Mouse (Mus musculus) adrenal gland, postnatal 14 days (tissue): ENCODE results near the gene Copg1. TPM values are rescaled to one million over a fixed set of nuclear protein-coding genes. Genes with fewer than 3 reads are reported as not detected.
"Not testable (repeated sequence)": the region's sequence is repeated elsewhere in the genome, so short reads cannot be mapped to it uniquely, and the experiment has no call there.

Source experiments
- DNase-seq: peaks from one replicate; pipeline ENCODE4 v3.0.0; 2021; ENCODE audit warnings: mixed read lengths
- total RNA-seq: library from RNA; stranded (reverse); gene quantifications from 2 replicates; pipeline ENCODE4 v1.2.3, GENCODE M21; 2021

The Copg1 gene
- total RNA-seq, 1 experiment from 2014 or later = 93.2 TPM

DNA sequence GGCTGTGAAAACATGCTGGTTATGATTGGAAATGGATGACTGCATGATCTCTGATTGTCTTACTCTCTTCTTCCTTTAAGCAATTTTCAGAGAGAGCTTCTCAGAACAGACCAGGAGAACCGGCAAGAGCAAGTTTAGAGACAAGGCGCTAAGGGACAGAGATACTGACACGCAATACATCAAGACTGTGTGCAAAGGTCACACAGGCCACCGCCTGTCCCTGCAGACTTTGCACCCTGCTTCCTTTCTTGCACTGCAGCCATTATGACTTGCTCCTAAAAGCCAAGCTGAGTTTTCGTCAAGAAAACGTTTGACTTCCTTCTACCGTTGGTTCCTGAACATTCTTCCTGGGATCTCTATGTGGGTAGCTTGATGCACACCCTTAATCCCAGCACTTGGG is 12.1 kb upstream of the Copg1 start:
- no peak for DNase-seq

DNA sequence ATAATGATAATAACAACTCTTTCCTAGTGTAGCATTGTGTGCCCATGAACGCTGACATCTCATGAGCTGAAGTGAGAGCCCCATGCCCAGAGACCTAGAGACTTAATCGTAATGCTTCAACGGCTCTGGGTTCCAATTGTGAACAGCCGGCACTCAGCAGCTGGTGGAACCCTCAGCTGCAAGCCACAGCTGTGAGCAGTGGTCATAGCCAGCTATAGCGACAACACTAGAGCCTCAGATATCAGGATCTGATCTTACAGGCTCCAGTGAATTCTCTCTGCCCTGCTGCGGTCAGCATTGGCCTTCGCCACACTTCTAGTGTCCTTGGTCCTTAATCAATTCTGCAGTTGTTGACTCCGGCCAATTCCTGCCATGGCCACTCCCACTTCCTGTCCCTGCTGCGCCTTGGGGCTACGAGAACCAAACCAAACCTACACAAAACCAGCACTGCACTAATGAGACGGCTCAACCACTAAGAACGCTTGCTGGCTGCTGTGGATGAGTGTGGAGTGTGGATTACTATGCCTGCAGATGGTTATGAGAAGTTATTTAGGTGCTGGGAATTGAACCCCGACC is 11.5 kb upstream of the Copg1 start:
- peak; percentile 74 for DNase-seq

DNA sequence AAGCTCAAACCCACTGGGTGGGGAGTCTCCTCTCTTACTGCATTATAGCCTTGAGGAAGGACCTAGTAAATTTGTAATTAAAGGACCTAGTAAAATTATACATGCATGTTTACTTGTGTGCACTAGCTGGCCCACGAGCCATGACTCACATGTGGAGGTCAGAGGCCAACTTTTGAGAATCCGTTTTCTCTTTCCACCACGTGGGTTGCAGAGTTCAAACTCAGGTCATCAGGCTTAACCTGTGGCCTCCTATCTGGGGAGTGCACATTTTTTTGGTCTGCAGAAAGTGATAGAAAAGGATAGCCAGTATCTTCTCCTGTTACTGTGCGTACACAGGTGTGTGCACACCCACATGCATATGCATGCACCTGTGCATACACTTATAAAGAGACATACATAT is 8.6 kb upstream of the Copg1 start:
- no peak for DNase-seq

DNA sequence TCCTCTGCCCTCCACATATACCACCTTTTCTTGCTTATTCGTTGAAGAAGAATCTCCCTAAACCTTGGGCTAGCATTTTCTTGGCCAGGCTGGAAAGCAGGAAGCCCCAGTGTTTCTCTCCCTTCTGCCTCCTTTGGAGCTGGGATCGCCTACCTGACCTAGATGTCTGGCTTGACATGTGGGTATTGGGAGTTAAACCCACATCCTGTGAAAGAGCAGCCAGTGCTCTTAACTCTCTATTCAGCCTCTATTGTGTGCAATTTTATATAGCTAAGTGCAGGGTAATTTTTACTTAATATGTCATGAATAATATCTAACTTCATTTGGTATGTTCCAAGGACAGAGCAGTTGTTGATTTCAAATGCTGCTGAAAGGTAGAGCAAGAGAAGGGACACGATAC is 8.0 kb upstream of the Copg1 start:
- DNase-seq = no peak

DNA sequence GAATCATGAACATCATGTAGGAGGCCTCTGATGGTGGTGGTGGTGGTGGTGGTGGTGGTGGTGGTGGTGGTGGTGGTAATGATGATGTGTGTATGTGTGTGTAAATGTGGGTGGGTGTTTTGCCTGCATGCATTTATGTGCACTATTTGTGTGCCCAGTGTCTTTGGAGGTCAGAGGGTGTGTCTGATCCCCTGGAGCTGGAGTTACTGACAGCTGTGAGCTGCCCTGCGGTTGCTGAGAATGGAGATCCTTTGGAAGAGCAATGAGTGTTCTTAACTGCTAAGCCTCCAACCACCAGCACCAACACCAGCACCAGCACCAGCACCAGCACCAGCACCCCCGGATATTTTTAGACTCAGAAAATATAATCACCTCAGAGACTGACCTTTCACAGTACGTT is 5.4 kb upstream of the Copg1 start:
- DNase-seq = no peak

DNA sequence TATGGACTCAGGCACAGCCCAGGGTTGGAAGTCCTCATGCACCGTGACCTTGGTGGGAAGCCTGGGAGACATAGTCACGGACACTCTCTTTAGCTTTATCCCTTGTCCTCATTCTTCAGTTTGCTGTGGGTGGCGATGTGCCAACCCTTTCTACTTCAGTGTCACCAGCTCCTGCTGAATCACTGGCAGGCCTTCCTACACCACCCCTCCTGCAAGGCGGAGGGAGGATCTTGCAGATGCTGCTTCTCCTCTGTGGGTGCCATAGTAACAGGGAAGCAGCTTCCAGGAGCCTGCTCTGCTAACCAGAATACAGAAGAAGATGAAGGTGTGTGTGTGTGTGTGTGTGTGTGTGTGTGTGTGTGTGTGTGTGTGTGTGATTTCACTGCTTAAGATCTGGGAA is 4.8 kb upstream of the Copg1 start:
- peak; percentile 89 for DNase-seq

DNA sequence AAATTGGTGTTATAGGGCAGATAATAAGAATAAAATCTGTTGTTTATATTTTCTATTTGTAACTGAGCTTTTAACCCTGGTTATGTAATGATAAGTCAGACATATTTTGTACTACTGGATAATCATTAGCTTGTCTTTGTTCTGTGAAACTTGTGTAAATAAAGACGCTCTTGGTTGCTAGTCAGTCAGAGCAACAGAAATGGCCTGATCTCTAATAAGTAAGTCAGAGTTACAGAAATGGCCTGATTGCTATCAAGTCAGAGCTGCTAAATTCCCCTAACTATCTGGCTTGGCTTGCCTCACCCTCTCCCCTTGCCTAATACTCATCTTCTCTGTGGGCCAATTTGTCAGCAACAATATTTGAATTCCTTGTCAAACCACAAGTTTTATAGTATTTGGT is 893 bp upstream of the Copg1 start:
- no peak for DNase-seq

DNA sequence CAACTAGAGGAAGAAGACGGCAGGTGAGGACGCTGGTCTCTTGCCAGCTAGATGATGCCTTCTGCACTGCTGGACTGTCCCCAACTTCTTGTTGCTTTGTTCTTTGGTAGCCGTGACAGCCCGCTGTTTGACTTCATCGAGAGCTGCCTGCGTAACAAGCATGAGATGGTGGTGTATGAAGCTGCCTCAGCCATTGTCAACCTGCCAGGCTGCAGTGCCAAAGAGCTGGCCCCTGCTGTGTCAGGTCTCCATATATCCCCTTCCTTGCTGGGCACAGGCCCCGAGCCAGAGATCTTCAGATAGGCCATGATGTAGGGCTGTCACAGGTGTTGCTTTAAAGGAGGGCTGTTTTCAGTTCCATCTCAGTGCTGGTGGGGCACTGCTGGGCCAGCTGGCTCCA is 6.3 kb downstream of the Copg1 start:
- DNase-seq = no peak

DNA sequence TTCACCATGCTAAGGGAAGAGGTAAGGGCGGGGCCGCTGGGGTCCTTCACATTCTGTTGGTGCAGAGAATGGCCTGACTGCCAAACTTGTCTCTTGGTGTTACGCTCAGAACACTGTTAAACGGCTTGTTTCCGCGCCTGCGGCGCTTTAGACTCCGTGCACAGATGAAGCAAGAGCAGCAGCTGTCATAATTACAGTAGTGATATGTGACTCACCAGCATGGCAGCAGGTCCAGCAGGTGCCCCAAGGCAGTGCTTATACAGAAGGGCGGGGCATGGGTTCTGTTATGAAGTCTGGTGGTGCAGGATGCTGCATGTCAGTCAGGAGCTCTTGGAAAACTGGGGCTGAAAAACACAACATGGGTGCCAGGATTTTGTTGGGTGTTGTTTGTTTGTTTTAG is 10.4 kb downstream of the Copg1 start:
- DNase-seq = peak; percentile 47

DNA sequence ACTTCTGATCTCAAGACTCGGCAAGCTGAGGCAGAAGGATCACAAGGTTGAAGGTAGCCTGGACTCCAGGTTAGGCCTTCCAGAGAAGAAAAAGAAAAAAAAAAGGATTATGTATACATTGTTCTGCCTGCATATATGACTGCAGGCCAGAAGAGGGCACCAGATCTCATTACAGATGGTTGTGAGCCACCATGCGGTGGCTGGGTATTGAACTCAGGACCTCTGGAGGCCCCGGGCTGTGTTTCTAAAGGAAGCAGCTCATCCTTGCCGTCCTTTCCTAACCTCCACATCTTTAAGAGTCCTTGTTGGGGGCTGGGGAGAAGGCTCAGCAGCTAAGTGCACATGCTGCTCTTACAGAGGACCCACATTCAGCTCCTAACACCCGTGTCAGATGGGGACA is 19.0 kb downstream of the Copg1 start:
- no peak for DNase-seq

DNA sequence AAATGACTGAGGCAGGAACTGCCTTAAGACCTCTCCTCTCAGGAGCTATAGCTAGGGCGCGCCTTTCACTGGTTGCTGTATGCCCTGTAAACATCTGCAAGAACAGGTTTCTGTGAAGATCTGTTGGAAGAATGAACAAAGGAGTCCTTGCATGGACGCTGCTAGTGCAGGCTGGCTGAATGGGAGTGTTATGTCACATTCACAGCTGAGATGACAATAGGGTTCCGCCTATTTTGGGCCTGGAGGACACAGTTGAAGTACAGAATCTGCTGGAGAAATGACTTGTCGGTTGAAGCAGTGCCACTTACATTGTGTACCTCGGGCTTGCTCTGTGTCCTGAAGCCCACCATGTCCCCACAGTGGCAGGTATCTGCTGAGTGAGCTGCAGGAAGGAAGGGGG is 21.6 kb downstream of the Copg1 start:
- no peak for DNase-seq

DNA sequence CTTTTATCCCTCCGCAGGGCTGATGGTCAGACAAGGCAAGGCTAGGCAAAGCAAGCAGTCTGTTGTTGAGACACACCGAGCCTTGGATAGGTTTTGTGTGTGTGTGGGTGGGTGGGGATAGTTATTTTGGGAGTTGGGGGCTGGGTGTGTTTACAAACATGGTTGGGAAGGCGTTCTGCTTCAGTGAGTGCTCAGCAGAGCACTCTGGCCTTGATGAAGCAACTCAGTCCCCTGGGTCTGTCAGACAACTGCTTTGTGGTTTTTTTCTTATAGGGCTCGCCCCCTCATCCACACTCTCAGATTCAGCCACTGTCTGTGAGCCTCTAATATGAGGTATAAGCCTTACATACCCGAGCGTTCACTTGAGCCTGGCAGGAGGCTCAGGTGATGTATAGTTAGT is 23.9 kb downstream of the Copg1 start:
- DNase-seq = no peak

DNA sequence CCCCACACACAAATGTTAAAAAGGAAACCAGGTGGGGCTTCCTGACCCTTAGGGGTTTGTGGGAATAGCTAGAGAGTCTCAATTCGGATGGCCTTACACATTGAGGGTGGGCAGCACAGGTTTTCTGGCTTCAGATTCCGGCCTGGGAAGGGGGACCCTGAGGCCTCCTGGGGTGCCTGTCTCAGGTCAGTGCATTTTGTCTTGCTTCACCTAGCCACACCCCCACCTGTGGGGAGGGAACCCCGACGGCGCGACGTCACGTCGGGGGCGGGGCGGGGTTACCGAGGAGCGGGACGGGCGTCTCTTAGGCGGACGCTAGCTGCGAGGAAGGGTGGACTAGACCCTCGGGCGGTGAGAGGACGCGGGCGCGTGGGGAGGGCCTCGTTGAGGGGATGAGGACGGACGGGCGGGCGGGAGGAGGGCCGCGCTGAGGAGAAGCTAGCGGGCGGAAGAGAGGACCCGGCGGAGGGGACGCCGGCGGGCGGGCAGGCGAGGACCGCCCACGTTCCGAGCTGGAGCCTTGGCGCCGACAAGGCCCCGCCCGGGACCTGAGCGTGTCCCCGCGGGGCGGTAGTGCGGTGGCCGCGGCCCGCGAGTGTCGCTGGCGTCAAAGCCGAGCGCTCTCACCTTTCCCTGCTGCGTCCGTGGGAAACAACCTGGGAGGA is 26.2 kb downstream of the Copg1 start, which contains the start of gene Hmces:
Hmces (plus strand) TSS at position 275 of the 665 bp plus-strand sequence.
- peak; percentile 85 for DNase-seq

DNA sequence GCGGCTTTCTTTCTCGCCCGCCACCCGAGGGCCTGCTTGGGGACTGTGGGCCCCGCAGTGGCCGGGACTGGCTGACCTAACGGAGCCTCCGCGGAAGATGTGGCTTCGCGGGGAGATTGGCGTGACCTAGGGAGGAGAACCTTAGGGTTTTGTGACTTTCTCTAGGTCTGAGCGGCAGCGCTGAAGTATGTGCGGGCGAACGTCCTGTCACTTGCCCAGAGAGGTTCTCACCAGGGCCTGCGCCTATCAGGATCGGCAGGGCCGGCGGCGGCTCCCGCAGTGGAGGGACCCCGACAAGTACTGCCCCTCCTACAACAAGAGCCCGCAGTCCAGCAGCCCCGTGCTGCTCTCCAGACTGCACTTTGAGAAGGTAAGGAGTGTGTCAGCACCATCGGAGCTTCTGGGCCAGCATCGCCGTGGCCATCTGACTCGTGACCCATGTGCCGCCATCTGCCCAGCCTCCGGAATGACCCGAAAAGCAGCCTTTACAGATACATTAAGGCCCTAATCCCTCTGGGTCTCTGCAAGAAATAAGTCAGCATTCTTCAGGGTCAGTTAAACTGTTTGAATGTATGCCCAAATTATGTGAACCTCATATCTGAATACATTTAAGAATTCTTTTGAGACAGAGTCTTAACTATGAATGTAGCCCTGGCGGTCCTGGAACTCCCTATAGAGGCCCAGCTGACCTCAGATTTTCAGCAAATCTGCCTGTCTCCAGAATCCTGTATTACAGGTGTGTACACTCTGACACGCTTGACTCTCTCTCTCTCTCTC is 26.9 kb downstream of the Copg1 start:
- peak; percentile 68 for DNase-seq

DNA sequence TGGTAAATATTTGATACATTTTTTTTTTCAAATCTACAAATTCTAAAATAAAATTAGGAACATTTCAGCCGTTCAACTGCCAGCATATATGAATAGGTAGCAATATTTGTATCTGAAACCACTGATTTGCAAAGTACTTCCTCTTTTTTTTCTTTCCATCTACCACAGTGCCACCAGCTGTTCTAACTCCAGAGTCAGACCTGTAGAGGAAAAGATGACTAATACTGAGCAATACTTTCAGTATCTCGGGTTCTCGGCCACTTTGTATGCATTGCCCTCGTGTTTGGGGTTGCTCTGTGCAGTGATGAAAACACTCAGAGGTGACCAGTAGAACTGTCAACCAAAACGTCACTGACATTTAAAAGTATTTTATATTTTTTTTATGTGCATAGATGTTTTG is 28.3 kb downstream of the Copg1 start:
- no peak for DNase-seq

DNA sequence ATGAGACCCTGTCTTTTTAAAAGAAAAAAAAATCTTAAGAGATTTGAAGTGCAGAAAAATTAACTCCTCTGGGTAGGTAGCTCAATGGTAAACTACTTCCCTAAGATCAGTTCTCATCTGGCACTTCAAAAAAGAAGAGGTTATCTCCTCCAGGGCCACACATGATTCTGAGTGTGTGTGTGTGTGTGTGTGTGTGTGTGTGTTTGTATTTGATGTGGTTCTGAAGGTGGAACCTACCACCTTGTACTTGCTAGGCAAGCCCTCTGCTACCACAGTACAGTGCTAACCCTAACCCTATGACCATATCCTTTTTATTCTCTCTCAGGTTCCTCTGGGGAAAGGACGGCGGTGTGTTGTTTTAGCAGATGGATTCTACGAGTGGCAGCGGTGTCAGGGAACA is 33.6 kb downstream of the Copg1 start:
- no peak for DNase-seq

DNA sequence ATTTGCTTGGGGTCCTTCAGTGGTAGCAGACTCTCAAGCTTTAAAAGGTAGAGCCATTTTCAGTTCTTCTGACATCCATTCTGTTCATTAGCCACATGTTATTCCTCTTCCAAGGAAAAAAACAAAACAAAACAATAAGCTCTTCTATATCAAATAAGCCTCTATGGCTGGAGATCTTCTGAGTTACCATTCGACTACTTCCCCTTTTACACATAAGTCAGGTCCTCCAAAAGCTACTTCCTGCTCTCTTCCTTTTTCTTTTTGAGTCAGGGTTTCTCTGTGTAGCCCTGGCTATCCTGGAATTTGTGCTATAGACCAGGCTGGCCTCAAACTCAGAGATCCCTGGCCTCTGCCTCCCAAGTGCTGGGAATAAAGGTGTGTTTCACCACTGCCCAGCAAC is 36.0 kb downstream of the Copg1 start:
- DNase-seq = no peak

DNA sequence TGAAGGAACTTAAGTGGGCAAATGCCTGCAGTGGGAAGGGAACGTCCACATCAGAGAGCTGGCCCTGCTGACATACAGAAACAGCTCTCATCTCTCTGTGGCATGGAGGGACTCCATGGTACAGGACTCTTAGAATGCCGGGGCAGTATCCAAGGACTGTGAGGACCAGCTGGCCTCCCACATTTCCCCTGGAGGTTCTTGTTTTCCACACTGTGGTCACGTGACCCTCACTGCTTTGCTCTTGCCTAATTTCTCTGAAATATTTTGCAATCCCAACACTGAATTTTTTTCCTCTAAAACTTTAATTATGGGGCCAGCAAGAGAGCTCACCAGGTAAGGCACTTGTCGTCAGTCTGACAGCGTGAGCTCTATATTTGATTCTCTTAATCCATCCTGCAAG is 47.4 kb downstream of the Copg1 start:
- DNase-seq = no peak

DNA sequence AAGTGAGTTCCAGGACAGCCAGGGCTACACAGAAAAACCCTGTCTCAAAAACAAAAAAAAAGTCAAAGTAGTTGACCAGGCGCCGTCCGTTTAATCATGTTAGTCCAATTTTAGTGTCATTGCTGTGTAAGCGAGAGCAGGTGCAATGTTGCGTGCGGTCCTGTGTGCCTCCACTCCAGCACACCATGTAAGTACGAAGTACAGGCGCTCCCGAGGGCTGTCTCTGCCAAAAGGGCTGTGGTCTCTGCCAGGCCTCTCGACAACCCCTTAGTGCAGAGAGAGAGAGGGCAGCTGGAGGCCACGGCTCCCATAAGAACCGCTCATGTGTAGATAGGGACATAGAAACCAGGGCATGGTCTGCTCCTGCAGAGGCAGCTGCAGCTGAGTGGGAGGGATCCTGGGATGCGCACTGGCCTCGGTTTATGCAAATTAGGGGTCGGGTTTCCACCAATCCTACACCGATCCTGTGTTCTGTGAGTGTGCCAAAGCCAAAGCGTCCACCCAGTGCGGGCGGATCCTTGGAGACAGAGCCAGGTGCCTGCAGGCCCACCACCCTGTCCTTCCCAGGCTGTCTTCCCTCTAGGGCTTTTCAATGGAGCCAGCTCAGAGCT is 49.7 kb downstream of the Copg1 start:
- peak; percentile 76 for DNase-seq

DNA sequence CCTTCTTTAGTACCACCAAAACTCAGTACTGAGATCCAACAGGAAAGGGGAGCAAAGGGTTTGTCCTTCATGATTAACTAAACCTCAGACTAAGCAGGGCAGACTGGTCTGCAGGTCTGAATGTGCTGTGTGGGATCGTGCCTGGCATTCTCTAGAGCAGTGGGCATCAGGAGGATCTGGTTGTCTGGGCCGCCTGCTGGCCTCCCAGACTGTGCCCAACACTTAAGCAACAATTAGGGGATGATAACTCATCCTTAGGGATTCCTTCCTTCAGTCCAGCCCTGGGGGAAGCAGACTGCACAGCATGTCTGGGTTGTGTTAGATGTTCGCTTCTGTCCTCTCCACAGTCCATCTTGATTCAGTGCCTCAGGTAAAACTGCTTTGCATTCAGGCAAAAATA is 51.3 kb downstream of the Copg1 start:
- no peak for DNase-seq

DNA sequence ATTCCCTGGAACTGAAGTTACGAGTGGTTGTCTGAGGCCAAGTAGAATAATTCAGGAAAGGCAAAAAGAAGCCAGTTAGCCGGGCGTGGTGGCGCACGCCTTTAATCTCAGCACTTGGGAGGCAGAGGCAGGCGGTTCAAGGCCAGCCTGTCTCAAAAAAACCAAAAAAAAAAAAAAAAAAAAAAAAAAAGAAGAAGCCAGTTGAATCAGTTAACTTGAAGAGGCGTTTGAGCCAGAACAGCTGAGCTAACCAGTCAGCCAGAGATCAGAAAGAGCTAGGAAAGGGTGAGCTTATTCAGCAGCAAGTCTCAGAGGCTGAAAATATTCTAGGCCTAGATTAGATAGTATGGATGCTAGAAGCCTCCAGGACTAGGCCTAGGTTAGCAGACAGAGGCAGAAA is 54.6 kb downstream of the Copg1 start:
- no peak for DNase-seq

DNA sequence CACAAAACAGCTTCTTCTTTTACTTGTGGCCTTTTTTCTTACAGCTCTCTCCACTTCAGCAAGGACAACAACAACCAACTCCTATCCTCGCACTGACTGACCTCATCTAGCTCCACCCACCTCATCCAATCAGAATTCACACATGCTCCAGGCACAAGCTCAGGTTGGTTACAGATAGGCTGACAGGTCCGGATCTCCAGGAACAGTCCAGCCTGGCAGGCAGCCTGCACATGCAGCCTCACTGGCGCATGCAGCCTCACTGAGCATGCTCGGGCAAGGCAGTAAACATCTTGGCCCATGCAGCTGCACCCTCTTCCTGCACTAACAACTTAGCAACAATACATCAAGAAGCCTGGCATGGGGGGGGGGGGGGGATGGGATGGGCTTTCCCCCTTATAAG is 74.8 kb downstream of the Copg1 start:
- not testable (repeated sequence) for DNase-seq
